Mouse (Mus musculus) MEL (cell line): ENCODE measurements at regions not wholly inside any gene's neighbourhood (a gene's known extent, or its start where the extent isn't known, plus 50 kb on each side); places are given as distances from the start of the nearest gene placed in this dataset.

Experiments used
- DNase-seq: peaks from one replicate; pipeline ENCODE4 v3.0.0; 2011; ENCODE audit warnings: low read depth, low spot score
- H3K27ac ChIP-seq: 2 replicates; pipeline ENCODE4 v1.5.1; 2012; ENCODE audit warnings: low read depth, mild to moderate bottlenecking, control low read depth, low read length, moderate library complexity; ENCODE audit not compliant: control insufficient read depth
- H3K27me3 ChIP-seq, 2 experiments: fragments of 150-350 bp in 1 of 2; sonication (generic) in 1 of 2; 2 replicates each; pipeline ENCODE4 v1.6.1; 2012; ENCODE audit warnings: low read length in 2 of 2, mild to moderate bottlenecking in 2 of 2, improper control_type of control experiment in 1 of 2, moderate library complexity in 1 of 2; ENCODE audit not compliant: insufficient read depth in 2 of 2, control insufficient read depth in 1 of 2
- H3K36me3 ChIP-seq, 2 experiments: 2 replicates each; pipeline ENCODE4 v1.6.1; 2012 to 2014; ENCODE audit warnings: low read length in 2 of 2, improper control_type of control experiment in 1 of 2, inconsistent platforms in 1 of 2, mild to moderate bottlenecking in 1 of 2; ENCODE audit not compliant: insufficient read depth in 2 of 2, control insufficient read depth in 1 of 2
- H3K4me1 ChIP-seq, 2 experiments: fragments of 150-350 bp in 1 of 2; sonication (generic) in 1 of 2; 2 replicates each; pipeline ENCODE4 v1.6.1; 2012; ENCODE audit warnings: low read length in 2 of 2, improper control_type of control experiment in 1 of 2, mild to moderate bottlenecking in 1 of 2; ENCODE audit not compliant: insufficient read depth in 2 of 2, control insufficient read depth in 1 of 2
- H3K4me3 ChIP-seq, 2 experiments: fragments of 150-350 bp in 1 of 2; sonication (generic) in 1 of 2; 2 replicates each; pipeline ENCODE4 v1.5.1; 2012; ENCODE audit warnings: low read depth in 2 of 2, low read length in 2 of 2, mild to moderate bottlenecking in 2 of 2, moderate library complexity in 2 of 2, control low read depth in 1 of 2, improper control_type of control experiment in 1 of 2; ENCODE audit not compliant: control insufficient read depth in 1 of 2, insufficient read depth in 1 of 2
- H3K79me2 ChIP-seq: 2 replicates; pipeline ENCODE4 v1.6.1; 2012; ENCODE audit warnings: mild to moderate bottlenecking, low read length, moderate library complexity; ENCODE audit not compliant: control insufficient read depth, poor library complexity, insufficient read depth
- H3K9ac ChIP-seq: 2 replicates; pipeline ENCODE4 v1.6.1; 2012; ENCODE audit warnings: low read depth, mild to moderate bottlenecking, control low read depth, low read length, moderate library complexity; ENCODE audit not compliant: control insufficient read depth, poor library complexity, severe bottlenecking
- H3K9me3 ChIP-seq: fragments of 150-350 bp; sonication (generic); replicated peaks from 2 replicates; pipeline ENCODE4 v1.6.1; 2012; ENCODE audit warnings: mild to moderate bottlenecking, low read length, improper control_type of control experiment, moderate library complexity; ENCODE audit not compliant: insufficient read depth
- MAZ ChIP-seq: IDR thresholded peaks from 2 replicates; pipeline ENCODE4 v1.6.1; 2012; ENCODE audit warnings: low read depth, mild to moderate bottlenecking, inconsistent platforms, low read length, improper control_type of control experiment
- MYB ChIP-seq: IDR thresholded peaks from 2 replicates; pipeline ENCODE4 v1.6.1; 2011; ENCODE audit warnings: mild to moderate bottlenecking, low read depth, low read length, improper control_type of control experiment
- MYC ChIP-seq: IDR thresholded peaks from 2 replicates; pipeline ENCODE4 v1.6.1; 2011; ENCODE audit warnings: low read depth, mild to moderate bottlenecking, low read length, improper control_type of control experiment, moderate library complexity
- NELFE ChIP-seq: IDR thresholded peaks from 2 replicates; pipeline ENCODE4 v1.6.1; 2011; ENCODE audit warnings: low read depth, low read length, improper control_type of control experiment
- NRF1 ChIP-seq: IDR thresholded peaks from 2 replicates; pipeline ENCODE4 v1.6.1; 2014; ENCODE audit warnings: low read depth, mild to moderate bottlenecking, inconsistent platforms, low read length, improper control_type of control experiment, moderate library complexity; ENCODE audit not compliant: poor library complexity, insufficient read depth, severe bottlenecking
- POLR2A ChIP-seq, 2 experiments: IDR thresholded peaks; 2 replicates each; pipeline ENCODE4 v1.6.1; 2011 to 2012; ENCODE audit warnings: low read length in 2 of 2, mild to moderate bottlenecking in 2 of 2, control low read depth in 1 of 2, improper control_type of control experiment in 1 of 2, low read depth in 1 of 2, moderate library complexity in 1 of 2; ENCODE audit not compliant: control insufficient read depth in 1 of 2, insufficient read depth in 1 of 2, poor library complexity in 1 of 2
- POLR2AphosphoS2 ChIP-seq: IDR thresholded peaks from 2 replicates; pipeline ENCODE4 v1.6.1; 2011; ENCODE audit warnings: low read length, improper control_type of control experiment
- RCOR1 ChIP-seq: IDR thresholded peaks from 2 replicates; pipeline ENCODE4 v1.6.1; 2012; ENCODE audit warnings: low read depth, mild to moderate bottlenecking, inconsistent platforms, low read length, improper control_type of control experiment
- TAL1 ChIP-seq: IDR thresholded peaks from 2 replicates; pipeline ENCODE4 v1.6.1; 2012; ENCODE audit warnings: mild to moderate bottlenecking, inconsistent platforms, low read length, moderate library complexity, mixed read lengths
- TBP ChIP-seq: IDR thresholded peaks from 2 replicates; pipeline ENCODE4 v1.8.0; 2011; ENCODE audit warnings: low read depth, low read length, improper control_type of control experiment
- UBTF ChIP-seq: IDR thresholded peaks from 2 replicates; pipeline ENCODE4 v1.6.1; 2012; ENCODE audit warnings: low read depth, mild to moderate bottlenecking, inconsistent platforms, low read length, improper control_type of control experiment, moderate library complexity, borderline replicate concordance; ENCODE audit not compliant: insufficient read depth
- ZC3H11A ChIP-seq: IDR thresholded peaks from 2 replicates; pipeline ENCODE4 v1.6.1; 2012; ENCODE audit warnings: low read depth, mild to moderate bottlenecking, inconsistent platforms, low read length, improper control_type of control experiment

DNA sequence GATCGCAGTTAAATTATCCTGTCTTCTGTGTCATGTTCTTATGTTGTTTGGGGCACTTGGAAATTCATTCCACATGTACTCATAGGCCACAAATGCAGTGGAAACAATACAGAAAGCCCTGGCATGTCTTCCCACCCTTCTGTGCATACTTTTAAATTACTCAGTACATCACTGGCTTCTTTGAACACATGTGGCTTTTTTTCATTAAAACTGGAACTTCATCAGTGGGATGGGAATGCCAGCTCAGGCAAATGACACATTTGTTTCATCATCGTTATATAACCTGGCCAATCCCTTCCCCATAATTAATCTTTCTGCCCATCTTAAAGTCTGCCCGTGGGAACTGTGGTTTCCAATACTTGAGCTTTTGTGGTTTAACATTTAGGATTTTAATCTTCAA lies 214.9 kb downstream of the 1190002N15Rik start:
- no peak overlapping the region for H3K9ac ChIP-seq
- H3K79me2 ChIP-seq = no peaks in the 10 kb centered on the region

GRCm38 (mm10) chr9:94302575-94302974 lies 235.3 kb downstream of the 1190002N15Rik start:
- Histone ChIP-seq H3K4me3 (no peak overlapping the region), H3K9ac (no peak overlapping the region)
- no peak for TF ChIP-seq UBTF
- no peak for TF ChIP-seq MYC
- TF ChIP-seq MYB = no peak
- TF ChIP-seq POLR2AphosphoS2 = no peak
- no peak for TF ChIP-seq ZC3H11A
- TF ChIP-seq TAL1 = no peak
- TF ChIP-seq, all 39 proteins: peak for 0
- Histone ChIP-seq H3K27ac (no peak overlapping the region), H3K4me1 (no peaks in the 10 kb centered on the region), H3K27me3 (no peaks in the 10 kb centered on the region), H3K36me3 (no peaks in the 10 kb centered on the region), H3K9me3 (no peaks in the 10 kb centered on the region), H3K79me2 (no peaks in the 10 kb centered on the region)
- no peak for DNase-seq

More for the DNA sequence above, 214.9 kb downstream of the 1190002N15Rik start:
- DNase-seq = no peak
- Histone ChIP-seq H3K4me3 (no peak overlapping the region), H3K27ac (no peak overlapping the region), H3K9me3 (no peaks in the 10 kb centered on the region), H3K27me3 (no peaks in the 10 kb centered on the region), H3K4me1 (no peaks in the 10 kb centered on the region), H3K36me3 (no peaks in the 10 kb centered on the region)
- no peak for TF ChIP-seq ZC3H11A
- no peak for TF ChIP-seq POLR2A (IDR thresholded peaks at IDR 0.05; ENCODE audit: control insufficient read depth in 1 of 2, insufficient read depth in 1 of 2, low read depth in 1 of 2, low read length in 2 of 2, poor library complexity in 1 of 2)
- no peak for TF ChIP-seq MYB
- TF ChIP-seq TAL1 = no peak

DNA sequence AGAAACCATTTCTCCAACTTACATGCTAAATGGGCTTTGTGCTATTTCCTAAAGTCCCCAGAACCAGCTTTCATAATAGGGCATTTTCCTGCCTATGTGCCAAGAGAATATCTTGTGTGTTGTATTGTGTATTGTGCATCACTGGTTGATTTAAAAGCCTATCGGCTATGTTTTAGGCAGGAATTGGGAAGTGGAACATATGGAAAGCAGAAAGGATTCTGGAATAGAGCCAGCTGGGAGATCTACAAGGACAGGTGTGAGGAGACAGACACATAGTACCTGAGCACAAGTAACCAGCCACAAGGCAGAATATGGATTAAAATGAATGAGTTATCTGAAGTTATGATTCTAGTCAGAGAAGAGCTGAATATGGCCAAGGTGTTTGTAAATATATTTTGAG lies 236.0 kb downstream of the 1190002N15Rik start:
- Histone ChIP-seq H3K4me1 (no peaks in the 10 kb centered on the region), H3K9ac (no peak overlapping the region), H3K27ac (no peak overlapping the region), H3K36me3 (no peaks in the 10 kb centered on the region), H3K27me3 (no peaks in the 10 kb centered on the region), H3K79me2 (no peaks in the 10 kb centered on the region), H3K9me3 (no peaks in the 10 kb centered on the region), H3K4me3 (no peak overlapping the region)
- no peak for TF ChIP-seq TBP
- no peak for TF ChIP-seq MYC
- TF ChIP-seq NELFE = no peak
- TF ChIP-seq RCOR1 = no peak
- no peak for TF ChIP-seq MAZ
- no peak for TF ChIP-seq NRF1
- no peak for DNase-seq
